Mouse (Mus musculus) liver, embryonic 16.5 days (tissue): ENCODE data around the gene Arhgdig. TPM values are rescaled to one million over a fixed set of nuclear protein-coding genes. Genes with fewer than 3 reads are reported as not detected.

Source experiments
- ATAC-seq: fragments of 200-750 bp; cut with Nextera tagmentation; 2 replicates; pipeline ENCODE4 v1.8.0; 2017; ENCODE audit warnings: low read depth, mild to moderate bottlenecking, moderate number of reproducible peaks, moderate library complexity
- H3K27ac ChIP-seq: fragments of 300-500 bp; sonication (generic); 2 replicates; pipeline ENCODE4 v1.5.1; 2014; ENCODE audit warnings: mild to moderate bottlenecking, low read length
- H3K27me3 ChIP-seq: fragments of 300-500 bp; sonication (generic); 2 replicates; pipeline ENCODE4 v1.6.1; 2014; ENCODE audit warnings: low read depth, low read length, mixed read lengths; ENCODE audit not compliant: control insufficient read depth, insufficient read depth
- H3K36me3 ChIP-seq: fragments of 300-500 bp; sonication (generic); 2 replicates; pipeline ENCODE4 v1.6.1; 2014; ENCODE audit warnings: mild to moderate bottlenecking; ENCODE audit not compliant: control insufficient read depth, insufficient read depth
- H3K4me1 ChIP-seq: fragments of 300-500 bp; sonication (generic); 2 replicates; pipeline ENCODE4 v1.6.1; 2014; ENCODE audit warnings: low read depth, low read length, mixed read lengths; ENCODE audit not compliant: control insufficient read depth
- H3K4me2 ChIP-seq: fragments of 300-500 bp; sonication (generic); 2 replicates; pipeline ENCODE4 v1.6.1; 2014; ENCODE audit warnings: low read depth, low read length, mixed read lengths
- H3K4me3 ChIP-seq: fragments of 300-500 bp; sonication (generic); 2 replicates; pipeline ENCODE4 v1.5.1; 2014; ENCODE audit warnings: low read depth, mild to moderate bottlenecking, low read length
- H3K9ac ChIP-seq: fragments of 300-500 bp; sonication (generic); 2 replicates; pipeline ENCODE4 v1.6.1; 2014; ENCODE audit warnings: low read depth, low read length
- H3K9me3 ChIP-seq: fragments of 300-500 bp; sonication (generic); replicated peaks from 2 replicates; pipeline ENCODE4 v1.6.1; 2016; ENCODE audit warnings: low read length; ENCODE audit not compliant: control insufficient read depth
- WGBS: fragments of 180-500 bp; shearing (Covaris S2); extraction: QIAGEN DNeasy Blood & Tissue Kit; methylation state at CpG from one replicate; pipeline ENCODE4 v1.1.7; 2014; ENCODE audit not compliant: insufficient replicate concordance; 5-methylcytosine and 5-hydroxymethylcytosine counted together
- polyA plus RNA-seq: library from polyadenylated mRNA; unstranded; fragments of >200 nt; fragmentation: Nextera tagmentation; extraction: Ambion mirVana; gene quantifications from 2 replicates; pipeline ENCODE4 v1.2.1, GENCODE M21; 2015

Gene Arhgdig
- polyA plus RNA-seq, 1 experiment from 2014 or later: 3.3 TPM

DNA sequence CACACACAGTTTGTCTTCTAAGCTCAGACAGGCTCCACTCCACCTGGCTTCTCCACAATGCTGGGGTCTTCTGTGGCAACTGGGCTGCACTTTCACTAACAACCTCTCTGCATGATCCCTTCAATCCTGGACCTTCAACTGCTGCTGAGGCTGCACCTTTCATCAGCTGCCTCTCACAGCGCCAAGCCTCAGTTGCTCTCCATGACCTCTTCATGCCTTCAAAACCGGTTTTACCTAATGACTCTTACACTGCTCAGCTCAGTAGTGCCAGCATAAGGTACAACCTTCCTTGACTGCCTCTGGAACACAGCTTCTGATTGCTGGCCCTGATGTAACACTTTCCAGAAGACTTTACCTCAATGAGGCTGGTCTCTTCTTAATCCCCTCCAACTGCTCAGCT lies 13.9 kb upstream of the Arhgdig start:
- H3K4me1 ChIP-seq: no peaks in the 10 kb centered on the region
- WGBS: 66% methylated on average over 2 of the region's 2 CpGs
- no peaks in the 10 kb centered on the region for H3K36me3 ChIP-seq
- no peaks in the 10 kb centered on the region for H3K9me3 ChIP-seq
- ATAC-seq: no peak
- no peak overlapping the region for H3K4me2 ChIP-seq
- no peak overlapping the region for H3K4me3 ChIP-seq
- H3K9ac ChIP-seq: no peak overlapping the region
- no peak overlapping the region for H3K27ac ChIP-seq
- H3K27me3 ChIP-seq: no peaks in the 10 kb centered on the region

DNA sequence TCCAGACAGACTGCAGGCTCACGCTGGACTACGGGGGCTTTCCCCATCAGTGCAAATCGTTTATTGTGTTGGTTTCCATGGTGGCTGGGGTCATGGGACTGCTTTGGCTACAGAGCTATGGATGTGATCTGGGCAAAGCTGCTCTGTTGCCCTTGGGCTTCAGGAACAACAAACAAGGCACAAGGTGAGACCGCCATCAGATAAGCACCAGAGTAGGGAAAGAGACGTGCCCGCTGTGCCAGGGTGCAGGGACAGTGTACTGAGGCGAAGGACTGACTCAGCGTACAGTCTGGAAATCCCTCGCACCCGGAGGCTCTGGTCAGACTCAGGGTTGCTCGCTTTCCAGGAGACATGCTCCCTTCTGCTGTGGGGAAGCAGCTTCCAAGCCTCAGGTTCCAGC lies 5.1 kb upstream of the Arhgdig start:
- H3K9me3 ChIP-seq: no peaks in the 10 kb centered on the region
- H3K4me3 ChIP-seq: no peak overlapping the region
- 75% methylated on average over 11 of the region's 11 CpGs for WGBS
- no peaks in the 10 kb centered on the region for H3K4me1 ChIP-seq
- no peak for ATAC-seq
- no peaks in the 10 kb centered on the region for H3K36me3 ChIP-seq
- H3K4me2 ChIP-seq: no peak overlapping the region
- no peaks in the 10 kb centered on the region; the same call in 1 of the 2 replicates for H3K27me3 ChIP-seq
- H3K9ac ChIP-seq: no peak overlapping the region
- no peak overlapping the region for H3K27ac ChIP-seq

DNA sequence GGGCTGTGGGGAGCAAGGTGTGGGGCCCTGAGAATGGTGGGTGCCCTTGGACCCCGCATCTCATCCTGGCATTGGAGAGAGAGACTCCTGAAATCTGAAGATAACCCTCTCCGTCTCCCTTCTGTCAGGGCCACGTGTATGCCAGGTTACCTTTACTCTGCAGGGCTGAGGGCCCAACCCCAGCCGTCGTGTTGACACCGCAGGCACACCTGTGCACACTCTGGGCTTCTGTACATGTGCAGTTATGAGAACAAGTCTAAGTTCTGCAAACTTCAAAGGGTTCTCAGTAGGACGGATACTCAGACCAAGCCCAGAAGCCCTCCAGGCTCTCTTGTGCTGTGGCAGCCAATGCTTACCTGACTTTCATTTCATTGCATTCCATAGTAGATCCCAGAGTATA lies 4.7 kb upstream of the Arhgdig start:
- no peaks in the 10 kb centered on the region for H3K4me1 ChIP-seq
- no peak overlapping the region for H3K27ac ChIP-seq
- no peaks in the 10 kb centered on the region for H3K9me3 ChIP-seq
- H3K36me3 ChIP-seq: no peaks in the 10 kb centered on the region
- H3K4me2 ChIP-seq: no peak overlapping the region
- no peak overlapping the region for H3K4me3 ChIP-seq
- no peak overlapping the region for H3K9ac ChIP-seq
- ATAC-seq: no peak
- 81% methylated on average over 7 of the region's 7 CpGs for WGBS
- H3K27me3 ChIP-seq: no peaks in the 10 kb centered on the region; the same call in 1 of the 2 replicates

DNA sequence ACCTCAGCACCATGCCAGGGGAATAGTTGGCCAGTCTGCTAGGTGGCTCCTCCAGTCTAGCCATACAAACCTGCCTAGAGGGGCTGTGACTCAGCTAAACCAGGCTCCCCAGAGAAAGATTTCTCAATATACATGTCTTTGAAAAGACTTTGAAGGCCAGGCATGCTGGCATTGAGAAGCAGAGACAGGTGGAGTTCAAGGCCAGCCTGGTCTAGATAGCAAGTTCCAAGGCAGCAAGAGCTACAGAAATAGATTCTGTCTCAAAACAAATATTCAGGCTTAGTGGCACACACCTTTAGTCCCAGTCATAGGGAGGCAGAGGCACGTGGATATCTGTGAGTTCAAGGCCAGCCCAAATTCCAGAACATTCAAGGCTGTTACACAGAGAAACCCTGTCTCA lies 1.2 kb downstream of the Arhgdig start:
- H3K27me3 ChIP-seq: peaks cover 43% of the 10 kb centered on the region
- no peak overlapping the region for H3K4me2 ChIP-seq
- no peaks in the 10 kb centered on the region for H3K9me3 ChIP-seq
- peaks cover 21% of the 10 kb centered on the region for H3K4me1 ChIP-seq
- no peak for ATAC-seq
- H3K27ac ChIP-seq: no peak overlapping the region
- no peak overlapping the region for H3K9ac ChIP-seq
- H3K4me3 ChIP-seq: no peak overlapping the region
- H3K36me3 ChIP-seq: no peaks in the 10 kb centered on the region
- 26% methylated on average over 1 of the region's 1 CpGs for WGBS

DNA sequence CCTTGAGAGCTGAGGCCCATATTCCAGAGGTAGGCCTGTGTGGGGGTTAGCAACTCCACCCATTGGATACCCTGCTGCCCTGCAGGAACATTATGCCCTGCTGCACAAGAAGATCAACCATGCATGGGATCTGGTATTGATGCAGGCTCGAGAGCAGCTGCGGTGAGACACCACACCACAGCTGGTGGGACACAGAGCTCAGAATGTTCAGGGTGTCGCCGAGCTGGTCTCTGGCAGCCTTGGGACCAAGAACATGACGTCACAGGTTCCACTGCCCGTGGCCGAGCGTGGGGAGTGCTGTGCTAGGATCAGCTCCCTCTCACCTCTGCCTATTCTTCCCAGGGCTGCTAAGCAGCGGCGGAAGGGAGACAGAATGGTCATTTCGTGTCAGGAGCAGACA lies 2.8 kb downstream of the Arhgdig start:
- H3K27me3 ChIP-seq: peaks cover 59% of the 10 kb centered on the region
- H3K9me3 ChIP-seq: no peaks in the 10 kb centered on the region
- H3K4me1 ChIP-seq: peaks cover 37% of the 10 kb centered on the region
- no peak for ATAC-seq
- no peak overlapping the region for H3K4me3 ChIP-seq
- H3K9ac ChIP-seq: no peak overlapping the region
- no peaks in the 10 kb centered on the region for H3K36me3 ChIP-seq
- H3K27ac ChIP-seq: no peak overlapping the region
- no peak overlapping the region for H3K4me2 ChIP-seq
- WGBS: 31% methylated on average over 11 of the region's 11 CpGs

DNA sequence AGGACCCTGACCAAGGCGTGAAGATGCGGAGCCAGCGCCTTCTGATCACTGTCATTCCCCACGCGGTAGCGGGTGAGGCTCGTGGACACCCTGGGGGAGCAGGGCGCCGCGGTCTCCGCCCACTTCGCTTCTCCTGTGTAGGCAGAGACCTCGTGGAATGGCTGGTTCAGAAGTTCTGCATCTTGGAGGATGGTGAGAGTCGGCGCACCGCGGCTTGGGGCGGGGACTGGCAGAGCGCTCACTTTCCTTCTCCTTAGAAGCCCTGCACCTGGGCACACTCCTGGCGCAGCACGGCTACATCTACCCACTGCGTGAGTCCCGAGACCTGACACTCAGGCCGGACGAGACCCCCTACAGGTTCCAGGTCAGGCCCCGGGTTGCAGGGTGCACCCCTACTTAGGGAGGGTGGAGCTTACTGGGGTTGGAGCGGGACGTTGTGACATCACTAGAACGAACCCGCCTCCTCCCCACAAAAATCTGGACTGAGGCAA lies 4.2 kb downstream of the Arhgdig start:
- peak overlapping the region; percentile 85 for H3K4me2 ChIP-seq
- H3K4me1 ChIP-seq: peaks cover 50% of the 10 kb centered on the region
- no peak overlapping the region for H3K27ac ChIP-seq
- peaks cover 61% of the 10 kb centered on the region for H3K27me3 ChIP-seq
- 0 out of 2 replicates have a peak overlapping the region, but pooled peaks have one; percentile 4 for H3K9ac ChIP-seq
- under 1% methylated on average over 30 of the region's 30 CpGs for WGBS
- no peaks in the 10 kb centered on the region for H3K9me3 ChIP-seq
- ATAC-seq: no peak
- no peaks in the 10 kb centered on the region for H3K36me3 ChIP-seq
- peak overlapping the region; percentile 61 for H3K4me3 ChIP-seq

DNA sequence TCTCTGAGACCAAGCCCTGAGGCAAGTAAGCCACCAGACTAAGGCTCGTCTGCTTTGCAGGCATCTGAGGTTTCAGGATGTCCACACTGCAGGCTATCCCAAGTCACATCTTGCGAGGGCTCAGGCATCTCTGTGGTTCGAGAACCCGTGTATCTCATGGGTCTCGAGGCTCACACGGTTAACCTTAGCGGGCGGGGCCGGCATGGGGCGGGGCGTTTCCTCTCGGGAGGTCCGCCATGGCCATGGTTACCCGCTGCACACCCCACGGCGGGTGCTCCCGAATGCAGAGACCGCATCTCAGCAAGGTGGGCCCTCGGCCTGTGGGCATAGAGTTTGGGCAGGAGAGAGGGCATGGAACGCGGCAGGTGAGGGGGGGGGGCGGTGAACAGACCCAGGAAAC lies 4.8 kb downstream of the Arhgdig start, which contains the start of gene Rgs11:
Rgs11 (plus strand) TSS at position 215 of the 400 bp plus-strand sequence.
- peak within 1 kb of the TSS; percentile 61 for H3K4me3 ChIP-seq
- no peak for ATAC-seq
- H3K9me3 ChIP-seq: no peaks in the 10 kb centered on the region
- H3K4me1 ChIP-seq: peaks cover 56% of the 10 kb centered on the region
- 1% methylated on average over 22 of the region's 22 CpGs for WGBS
- H3K9ac ChIP-seq: 0 out of 2 replicates have a peak within 1 kb of the TSS, but pooled peaks have one; percentile 4
- H3K27ac ChIP-seq: no peak within 1 kb of the TSS
- H3K4me2 ChIP-seq: peak within 1 kb of the TSS; percentile 96
- no peaks in the 10 kb centered on the region for H3K36me3 ChIP-seq
- peaks cover 61% of the 10 kb centered on the region for H3K27me3 ChIP-seq

DNA sequence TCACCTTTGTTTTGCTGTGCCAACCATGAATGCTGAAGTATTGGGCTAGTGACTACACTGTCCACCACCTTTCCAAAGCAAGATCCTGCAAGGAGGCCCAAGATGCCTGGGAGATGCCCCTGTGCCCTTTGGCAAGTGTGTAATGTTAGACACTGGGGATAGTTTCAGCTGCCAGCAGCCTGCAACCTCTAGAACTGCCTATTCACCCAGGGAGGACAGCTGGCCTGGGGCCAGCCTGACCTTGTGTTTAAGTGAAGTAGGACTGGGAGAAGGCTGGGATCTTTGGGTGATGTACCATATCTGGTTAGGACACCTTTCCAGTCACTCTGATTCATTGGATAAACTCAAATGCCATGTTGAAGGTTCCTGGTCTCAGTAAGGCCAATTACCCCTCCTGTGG lies 5.6 kb downstream of the Arhgdig start:
- Histone ChIP-seq H3K27me3 (peaks cover 61% of the 10 kb centered on the region), H3K36me3 (no peaks in the 10 kb centered on the region), H3K4me2 (0 out of 2 replicates have a peak overlapping the region, but pooled peaks have one; percentile 96), H3K27ac (no peak overlapping the region), H3K9me3 (no peaks in the 10 kb centered on the region), H3K4me3 (no peak overlapping the region), H3K4me1 (peaks cover 58% of the 10 kb centered on the region), H3K9ac (no peak overlapping the region)
- ATAC-seq: no peak

DNA sequence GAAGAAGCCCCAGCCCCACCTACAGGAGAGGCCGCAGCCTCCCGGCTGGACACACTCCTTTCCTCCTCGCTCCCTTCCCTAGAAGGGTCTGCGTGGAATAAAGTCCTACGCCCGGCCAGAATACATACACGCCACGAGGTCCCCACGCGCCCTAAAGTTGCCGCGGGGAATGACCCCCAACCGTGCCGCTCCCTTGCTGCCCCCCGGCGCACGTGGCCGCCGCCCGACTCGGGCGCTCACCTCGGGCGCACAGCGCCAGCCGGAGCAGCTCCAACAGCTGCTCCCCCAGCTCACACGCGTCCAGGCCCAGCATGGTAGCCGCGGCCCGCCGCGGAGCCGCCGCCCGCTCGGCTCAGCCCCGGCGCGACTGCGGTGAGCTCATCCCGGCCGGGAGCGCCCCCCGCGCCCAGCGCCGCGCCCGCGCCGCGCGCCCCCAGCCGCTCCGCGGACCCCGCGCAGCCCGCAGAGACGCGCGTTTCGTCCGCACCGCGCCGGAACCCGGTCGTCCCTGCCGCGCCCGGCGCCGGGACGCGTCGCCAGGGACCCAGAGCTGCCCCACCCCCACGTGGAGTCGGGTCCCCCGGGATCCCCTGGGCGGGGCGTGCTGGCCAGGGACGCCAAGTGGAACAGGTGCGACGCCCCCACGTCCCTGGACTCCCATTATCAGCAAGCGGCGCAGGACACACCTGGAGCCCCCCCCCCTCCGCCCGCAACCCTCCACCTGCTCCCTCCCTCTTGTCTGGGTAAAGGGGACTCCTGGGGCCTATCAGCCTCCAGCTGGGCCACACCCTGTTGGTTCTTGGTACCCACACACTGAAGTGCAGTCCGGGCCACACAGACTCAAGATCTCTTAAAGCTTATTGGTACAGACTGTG lies 6.5 kb downstream of the Arhgdig start:
- H3K4me1 ChIP-seq: peaks cover 58% of the 10 kb centered on the region
- H3K4me2 ChIP-seq: peak overlapping the region; percentile 96
- H3K27me3 ChIP-seq: peaks cover 61% of the 10 kb centered on the region
- H3K9ac ChIP-seq: peak overlapping the region; percentile 62
- no peaks in the 10 kb centered on the region for H3K9me3 ChIP-seq
- peak overlapping the region; percentile 67 for H3K4me3 ChIP-seq
- peak; percentile 66 for ATAC-seq
- no peak overlapping the region for H3K27ac ChIP-seq
- 0 out of 2 replicates have a peak, but pooled peaks cover 2% of the 10 kb centered on the region for H3K36me3 ChIP-seq
- WGBS: under 1% methylated on average over 73 of the region's 92 CpGs
